Mouse (Mus musculus) effector memory CD4-positive, alpha-beta T cell, adult 7 months (primary cell): ENCODE measurements around the gene Slc25a11. TPM values are rescaled to one million over a fixed set of nuclear protein-coding genes. Genes with fewer than 3 reads are reported as not detected.

Experiments
- polyA plus RNA-seq: library from polyadenylated mRNA; unstranded; fragments of 100-300 nt; shearing (Covaris generic); gene quantifications from one replicate; pipeline ENCODE4 v1.2.1, GENCODE M21; 2017

The Slc25a11 gene
- 71.3 TPM for polyA plus RNA-seq

DNA sequence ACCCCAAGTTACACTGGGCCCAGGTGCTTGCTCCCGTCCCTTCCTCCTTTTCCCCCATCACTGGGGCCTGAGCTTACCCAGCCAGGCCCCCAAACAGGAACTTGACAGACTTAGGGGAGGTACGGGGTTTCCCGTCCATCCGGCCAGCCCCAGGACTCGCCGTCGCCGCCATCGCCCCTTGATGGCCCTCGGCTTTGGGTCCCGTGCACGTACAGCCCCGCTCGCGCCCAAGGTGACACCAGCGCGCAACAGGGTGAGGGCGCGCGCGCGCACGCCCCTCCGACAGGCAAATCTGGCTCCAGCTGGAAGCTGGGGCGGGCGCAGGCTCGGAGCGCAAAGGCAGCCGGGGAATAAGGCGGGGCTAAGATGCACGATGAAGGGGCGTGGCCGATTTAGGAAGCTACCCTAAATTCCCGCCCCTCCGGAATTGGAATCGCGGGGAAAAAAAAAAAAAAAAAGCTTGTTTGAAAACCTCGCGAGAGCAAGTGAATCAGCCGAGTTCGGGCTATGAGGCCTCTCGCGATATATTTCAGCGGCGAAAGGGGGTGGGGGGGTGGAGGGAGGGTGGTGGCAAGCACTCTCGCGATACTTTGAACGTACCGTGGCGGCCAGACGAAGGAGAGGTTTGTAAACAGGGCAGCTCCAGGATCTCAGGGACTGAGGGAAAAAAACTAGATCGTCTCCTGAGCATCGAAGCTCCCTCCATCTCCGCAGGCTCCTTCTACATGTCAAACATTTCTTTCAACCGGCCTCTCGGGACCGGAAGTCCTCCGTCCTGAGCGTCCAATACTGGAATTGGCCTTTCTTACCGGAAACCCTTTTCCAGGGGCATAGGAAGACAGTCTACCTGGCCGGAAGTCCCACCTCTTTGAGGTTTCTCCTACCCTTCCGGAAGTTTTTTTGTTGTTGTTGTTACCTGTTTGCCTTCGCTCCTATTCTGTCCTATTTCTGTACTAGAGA lies at the start of gene Slc25a11, which contains the start of gene Rnf167:
Gene Slc25a11, minus strand, starts transcription at position 789 of the 960 bp plus-strand sequence.
Gene Rnf167, plus strand, starts transcription at position 545 of the 960 bp plus-strand sequence.

GRCm38 (mm10) chr11:70687601-70688199 lies 40.4 kb upstream of the Slc25a11 start, which contains the start of gene Camta2:
Gene Camta2 (minus strand): TSS chr11:70688105.

DNA sequence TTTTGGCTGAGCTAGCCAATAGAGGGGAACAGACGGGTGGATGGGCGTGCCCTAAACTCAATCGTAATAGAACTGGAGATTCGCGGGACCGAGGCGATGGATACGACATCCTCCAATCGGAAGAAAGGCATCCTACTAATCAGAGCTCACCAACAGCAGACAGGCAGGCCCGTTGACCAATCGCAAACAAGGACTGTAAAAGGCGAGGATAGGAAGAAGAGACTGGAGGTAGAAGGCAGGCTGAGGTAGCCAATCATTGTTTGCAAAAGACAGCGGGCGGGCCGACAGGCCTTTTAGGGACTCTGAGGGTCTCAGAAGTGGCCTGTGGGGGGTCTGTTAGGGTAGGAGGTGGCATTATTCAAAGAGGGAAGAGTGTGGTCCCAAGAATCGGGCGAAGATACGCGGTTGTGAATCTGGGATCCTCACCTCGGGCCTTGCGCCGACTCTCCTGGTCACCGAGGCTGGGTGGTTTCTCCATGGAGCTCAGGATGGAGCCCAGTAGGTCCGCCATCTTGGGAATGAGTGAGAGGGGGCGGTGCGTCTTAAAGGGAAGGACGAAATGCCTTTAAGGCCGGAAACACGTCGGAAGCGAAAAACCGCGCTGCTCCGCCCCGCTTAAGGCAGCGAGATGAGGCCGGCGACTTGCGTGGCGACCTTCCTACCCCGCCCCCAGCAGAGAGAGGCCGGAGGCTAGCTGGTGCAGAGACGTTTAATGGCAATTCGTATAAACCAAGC lies 21.7 kb upstream of the Slc25a11 start, which contains the start of gene Spag7:
Gene Spag7, minus strand, starts transcription at position 646 of the 735 bp plus-strand sequence.

DNA sequence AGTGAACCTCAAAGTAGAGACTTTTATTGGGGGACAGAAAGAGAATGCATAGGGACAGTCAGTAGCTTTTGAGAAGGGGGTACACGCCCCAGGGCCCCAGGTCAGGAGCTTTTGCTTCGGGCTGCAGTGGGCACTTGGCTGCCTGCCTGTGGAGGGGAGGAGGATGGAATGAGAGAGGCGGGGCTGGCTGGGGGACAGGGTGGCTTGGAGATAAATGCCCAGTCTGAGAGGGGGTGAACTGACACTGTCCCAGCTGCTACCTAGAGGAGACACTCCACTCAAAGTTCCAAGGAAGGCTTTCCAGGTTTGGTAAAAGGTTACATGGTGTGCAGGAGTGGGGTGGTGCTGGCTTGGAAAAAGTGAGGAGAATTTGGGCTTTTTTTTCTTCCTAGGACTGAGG lies 9.7 kb upstream of the Slc25a11 start, which contains the start of gene Eno3:
Gene Eno3, plus strand, starts transcription at position 239 of the 400 bp plus-strand sequence.

DNA sequence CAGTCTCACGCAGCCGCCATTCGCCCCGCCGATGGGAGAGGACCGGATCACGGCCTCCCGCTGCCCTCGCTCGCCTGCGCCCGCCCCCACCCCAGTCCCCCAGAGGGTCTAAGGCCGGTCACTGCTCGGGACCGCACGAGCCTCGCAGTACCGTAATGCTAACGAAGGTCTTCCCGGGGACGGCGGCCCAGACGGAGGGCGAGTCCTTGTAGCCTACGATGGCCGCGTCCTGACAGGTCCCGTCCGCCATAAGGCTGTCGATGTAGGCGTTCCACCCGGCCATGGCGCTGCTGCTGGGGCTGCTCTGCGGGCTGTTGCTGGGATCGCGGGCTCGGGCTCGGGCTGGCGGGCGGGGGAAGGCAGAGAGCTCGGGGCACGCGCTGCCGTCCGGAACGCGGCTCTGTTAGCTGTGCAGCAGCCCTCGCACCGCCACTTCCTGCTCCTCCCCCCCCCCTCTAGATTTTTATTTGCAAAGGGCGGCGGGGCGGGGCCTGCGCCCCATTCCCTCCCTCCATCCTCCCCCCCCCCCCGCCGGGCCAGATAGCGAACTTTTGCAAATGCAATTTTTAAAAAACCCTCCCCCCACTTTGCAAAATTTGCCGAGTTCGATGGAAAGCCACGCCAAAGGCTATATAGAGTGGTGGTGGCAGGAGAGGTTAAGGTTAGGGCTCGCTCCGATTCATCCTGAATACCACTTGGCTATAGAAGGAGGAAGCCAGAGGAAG lies 7.1 kb upstream of the Slc25a11 start, which contains the start of gene Pfn1:
Gene Pfn1, minus strand, starts transcription at position 447 of the 725 bp plus-strand sequence.

DNA sequence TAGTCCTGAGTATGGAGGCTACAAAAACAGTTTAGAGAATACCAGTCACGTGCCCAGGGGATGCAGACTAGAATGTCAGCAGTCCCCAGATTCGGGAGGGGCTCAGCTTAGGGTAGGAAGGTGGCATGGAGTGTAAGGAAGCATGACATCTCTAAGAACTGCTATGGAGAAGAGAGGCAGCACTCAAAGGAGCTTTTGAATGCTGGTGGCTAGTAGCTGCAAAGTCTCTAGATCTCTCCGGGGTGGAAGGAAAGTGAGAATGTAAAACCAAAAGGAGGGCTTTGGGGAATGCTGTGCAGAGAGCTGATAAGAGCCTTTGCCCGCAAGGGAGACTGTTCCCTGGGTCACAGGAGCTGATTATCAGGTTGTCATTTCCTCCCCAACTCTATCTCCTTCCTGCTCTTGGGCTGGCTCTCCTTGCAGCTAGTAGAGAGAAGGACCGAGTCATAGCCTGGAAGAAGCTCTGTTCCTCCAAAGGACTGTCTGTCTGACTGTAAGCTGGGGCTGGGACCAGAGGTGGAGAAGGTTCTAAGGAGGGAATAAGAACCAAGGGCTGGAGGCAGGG lies 8.5 kb downstream of the Slc25a11 start, which contains the start of gene Gp1ba:
Gene Gp1ba, plus strand, starts transcription at position 409 of the 565 bp plus-strand sequence.

GRCm38 (mm10) chr11:70619101-70619500 lies 28.2 kb downstream of the Slc25a11 start, which contains the start of gene Chrne:
Gene Chrne (minus strand): TSS chr11:70619216.

GRCm38 (mm10) chr11:70615516-70616093 lies 31.7 kb downstream of the Slc25a11 start, which contains the start of gene 4930544D05Rik:
Gene 4930544D05Rik (plus strand): TSS chr11:70615848.

Other genes with a start within 250 kb of the Slc25a11 start
- 9.9 TPM for gene Pelp1, start 237.4 kb downstream of the Slc25a11 start, polyA plus RNA-seq
- 172 TPM for gene Arrb2, start 214.8 kb downstream of the Slc25a11 start, polyA plus RNA-seq
- gene Med11, start 195.6 kb downstream of the Slc25a11 start, polyA plus RNA-seq, result 192 TPM
- gene Zmynd15, start 188.0 kb downstream of the Slc25a11 start, polyA plus RNA-seq, result 0.43 TPM
- 3.0 TPM for gene Cxcl16, start 187.5 kb downstream of the Slc25a11 start, polyA plus RNA-seq
- 0.67 TPM for gene Tm4sf5, start 142.2 kb downstream of the Slc25a11 start, polyA plus RNA-seq
- not detected for gene Vmo1, start 132.9 kb downstream of the Slc25a11 start, polyA plus RNA-seq
- gene Gltpd2, start 128.3 kb downstream of the Slc25a11 start, polyA plus RNA-seq, result not detected
- gene Psmb6, start 122.1 kb downstream of the Slc25a11 start, polyA plus RNA-seq, result 301 TPM
- not detected for gene Gm40193, start 114.5 kb downstream of the Slc25a11 start, polyA plus RNA-seq
- 12.7 TPM for gene Pld2, start 107.4 kb downstream of the Slc25a11 start, polyA plus RNA-seq
- gene Mink1, start 84.6 kb downstream of the Slc25a11 start, polyA plus RNA-seq, result 24.3 TPM
- 1.5 TPM for gene 4930544D05Rik, start 31.6 kb downstream of the Slc25a11 start, polyA plus RNA-seq
- gene Chrne, start 28.3 kb downstream of the Slc25a11 start, polyA plus RNA-seq, result 10.7 TPM
- gene Gp1ba, start 8.4 kb downstream of the Slc25a11 start, polyA plus RNA-seq, result not detected
- 286 TPM for gene Rnf167, start 244 bp downstream of the Slc25a11 start, polyA plus RNA-seq
- 2,639 TPM for gene Pfn1, start 7.2 kb upstream of the Slc25a11 start, polyA plus RNA-seq
- 11.1 TPM for gene Eno3, start 9.7 kb upstream of the Slc25a11 start, polyA plus RNA-seq
- 67.7 TPM for gene Spag7, start 21.9 kb upstream of the Slc25a11 start, polyA plus RNA-seq
- gene Camta2, start 40.6 kb upstream of the Slc25a11 start, polyA plus RNA-seq, result 41.4 TPM
- gene Inca1, start 52.7 kb upstream of the Slc25a11 start, polyA plus RNA-seq, result 0.35 TPM
- gene Kif1c, start 53.1 kb upstream of the Slc25a11 start, polyA plus RNA-seq, result 1.4 TPM
- gene Zfp3, start 116.7 kb upstream of the Slc25a11 start, polyA plus RNA-seq, result 4.1 TPM
- gene Scimp, start 165.1 kb upstream of the Slc25a11 start, polyA plus RNA-seq, result not detected
- gene Rabep1, start 197.3 kb upstream of the Slc25a11 start, polyA plus RNA-seq, result 69.6 TPM